Mouse (Mus musculus) G1E (cell line): Measurements from ENCODE around the gene Lrrc47. TPM values are rescaled to one million over a fixed set of nuclear protein-coding genes. Genes with fewer than 3 reads are reported as not detected.

ENCODE experiments used
- ATAC-seq: 2 replicates; pipeline ENCODE4 v1.8.0; 2016; ENCODE audit warnings: mild to moderate bottlenecking; ENCODE audit not compliant: insufficient number of reproducible peaks, poor library complexity, low FRiP score, severe bottlenecking; ENCODE audit errors: extremely low read depth
- DNase-seq: peaks from one replicate; pipeline ENCODE4 v3.0.0; 2012; ENCODE audit warnings: low spot score
- H3K27me3 ChIP-seq: 2 replicates; pipeline ENCODE4 v1.6.1; 2012; ENCODE audit warnings: mild to moderate bottlenecking, low read length, inconsistent platforms; ENCODE audit not compliant: insufficient read depth
- H3K36me3 ChIP-seq: replicated peaks from 2 replicates; pipeline ENCODE3; 2012; ENCODE audit warnings: mild to moderate bottlenecking, inconsistent platforms
- H3K4me1 ChIP-seq: 2 replicates; pipeline ENCODE4 v1.6.1; 2012; ENCODE audit warnings: low read depth, low read length, inconsistent platforms, mixed read lengths; ENCODE audit not compliant: insufficient read depth
- H3K4me3 ChIP-seq: 2 replicates; pipeline ENCODE4 v1.5.1; 2012; ENCODE audit warnings: low read depth, mild to moderate bottlenecking, inconsistent platforms, low read length, moderate library complexity, mixed read lengths
- H3K9me3 ChIP-seq: replicated peaks from 2 replicates; pipeline ENCODE4 v1.6.1; 2012; ENCODE audit warnings: inconsistent platforms
- CTCF ChIP-seq: IDR thresholded peaks from 2 replicates; pipeline ENCODE4 v1.5.1; 2012; ENCODE audit warnings: low read depth, low read length, inconsistent platforms, mixed read lengths
- GATA1 ChIP-seq: IDR thresholded peaks from 2 replicates; pipeline ENCODE4 v1.6.1; 2012; ENCODE audit warnings: borderline replicate concordance, low read length, inconsistent platforms, mixed read lengths
- GATA2 ChIP-seq: IDR thresholded peaks from 2 replicates; pipeline ENCODE4 v1.6.1; 2012; ENCODE audit warnings: low read depth, low read length, inconsistent platforms, borderline replicate concordance
- POLR2AphosphoS5 ChIP-seq: IDR thresholded peaks from 2 replicates; pipeline ENCODE4 v1.6.1; 2012; ENCODE audit warnings: low read depth, low read length, inconsistent platforms; ENCODE audit not compliant: insufficient replicate concordance
- TAL1 ChIP-seq: conservative IDR thresholded peaks from 2 replicates; pipeline ENCODE4 v1.6.1; 2012; ENCODE audit warnings: low read depth, low read length, inconsistent platforms, mixed read lengths
- polyA plus RNA-seq: library from polyadenylated mRNA; stranded (reverse); fragments of >175 nt; gene quantifications from 2 replicates; pipeline ENCODE4 v1.2.3, GENCODE M21; 2012
- total RNA-seq, 2 experiments: library from RNA; stranded (forward) in 1 of 2; stranded (reverse) in 1 of 2; fragments of 200-1000 nt in 1 of 2; fragments of >200 nt in 1 of 2; fragmentation: Nextera tagmentation in 1 of 2; gene quantifications; 2 replicates each; pipeline ENCODE4 v1.2.3; 2014 to 2017

The Lrrc47 gene
- total and polyA plus RNA-seq, 3 experiments: 24.8 to 201 (median 40.7) TPM

GRCm38 (mm10) chr4:154045837-154046236 is 34.3 kb downstream of the Lrrc47 start:
- no peak overlapping the region for H3K4me3 ChIP-seq
- no peaks in the 10 kb centered on the region for H3K27me3 ChIP-seq
- TF ChIP-seq CTCF (0 out of 2 replicates have a peak, but pooled peaks have one; percentile 10), GATA1 (no peak)
- no peaks in the 10 kb centered on the region for H3K9me3 ChIP-seq
- DNase-seq (no peak), ATAC-seq (no peak)
- no peaks in the 10 kb centered on the region for H3K4me1 ChIP-seq
- peaks cover 4% of the 10 kb centered on the region for H3K36me3 ChIP-seq

GRCm38 (mm10) chr4:154051401-154051800 is 39.9 kb downstream of the Lrrc47 start:
- no peaks in the 10 kb centered on the region for H3K9me3 ChIP-seq
- no peak for TF ChIP-seq GATA1
- no peak for TF ChIP-seq CTCF
- no peak for TF ChIP-seq TAL1
- no peak for TF ChIP-seq GATA2
- TF ChIP-seq POLR2AphosphoS5: no peak
- H3K27me3 ChIP-seq: 0 out of 2 replicates have a peak, but pooled peaks cover 2% of the 10 kb centered on the region
- DNase-seq: no peak
- H3K4me1 ChIP-seq: no peaks in the 10 kb centered on the region
- ATAC-seq: no peak
- H3K4me3 ChIP-seq: no peak overlapping the region
- no peaks in the 10 kb centered on the region for H3K36me3 ChIP-seq

- Histone ChIP-seq H3K9me3 (no peaks in the 10 kb centered on the region), H3K4me1 (no peaks in the 10 kb centered on the region), H3K27me3 (0 out of 2 replicates have a peak, but pooled peaks cover 2% of the 10 kb centered on the region), H3K36me3 (no peaks in the 10 kb centered on the region), H3K4me3 (no peak overlapping the region)
- TF ChIP-seq POLR2AphosphoS5: no peak
- TF ChIP-seq GATA1: no peak
- no peak for TF ChIP-seq TAL1
- TF ChIP-seq CTCF: no peak
- no peak for TF ChIP-seq GATA2
- DNase-seq: no peak
- ATAC-seq: no peak
These were observed 41.5 kb downstream of the Lrrc47 start for GRCm38 (mm10) chr4:154053065-154053464.

- DNase-seq (no peak), ATAC-seq (no peak)
- no peak overlapping the region for H3K4me3 ChIP-seq
- no peaks in the 10 kb centered on the region for H3K36me3 ChIP-seq
- H3K4me1 ChIP-seq: no peaks in the 10 kb centered on the region
- TF ChIP-seq POLR2AphosphoS5: no peak
- no peak for TF ChIP-seq TAL1
- no peak for TF ChIP-seq GATA2
- TF ChIP-seq GATA1: no peak
- TF ChIP-seq CTCF: no peak
- H3K27me3 ChIP-seq: peaks cover 2% of the 10 kb centered on the region; the same call in 1 of the 2 replicates
- no peaks in the 10 kb centered on the region for H3K9me3 ChIP-seq
These were observed 44.0 kb downstream of the Lrrc47 start for GRCm38 (mm10) chr4:154055482-154055881.

- TF ChIP-seq POLR2AphosphoS5: no peak
- no peak for TF ChIP-seq GATA1
- no peak for TF ChIP-seq GATA2
- no peak for TF ChIP-seq CTCF
- TF ChIP-seq TAL1: no peak
- Histone ChIP-seq H3K4me1 (no peaks in the 10 kb centered on the region), H3K27me3 (peaks cover 2% of the 10 kb centered on the region; the same call in 1 of the 2 replicates), H3K4me3 (no peak overlapping the region), H3K36me3 (no peaks in the 10 kb centered on the region), H3K9me3 (no peaks in the 10 kb centered on the region)
- no peak for ATAC-seq
- no peak for DNase-seq
These were observed 44.5 kb downstream of the Lrrc47 start for GRCm38 (mm10) chr4:154056046-154056445.

- TF ChIP-seq GATA2 (no peak), POLR2AphosphoS5 (no peak), CTCF (no peak), GATA1 (no peak), TAL1 (no peak)
- Histone ChIP-seq H3K4me3 (no peak overlapping the region), H3K36me3 (no peaks in the 10 kb centered on the region), H3K9me3 (no peaks in the 10 kb centered on the region), H3K4me1 (no peaks in the 10 kb centered on the region), H3K27me3 (peaks cover 2% of the 10 kb centered on the region; the same call in 1 of the 2 replicates)
- DNase-seq (no peak), ATAC-seq (no peak)
These were observed 45.1 kb downstream of the Lrrc47 start for GRCm38 (mm10) chr4:154056661-154057060.

GRCm38 (mm10) chr4:154057696-154058095 is 46.2 kb downstream of the Lrrc47 start:
- TF ChIP-seq TAL1 (no peak), GATA1 (no peak), POLR2AphosphoS5 (no peak)
- no peak overlapping the region for H3K4me3 ChIP-seq
- H3K9me3 ChIP-seq: no peaks in the 10 kb centered on the region
- H3K27me3 ChIP-seq: peaks cover 2% of the 10 kb centered on the region; the same call in 1 of the 2 replicates
- no peaks in the 10 kb centered on the region for H3K4me1 ChIP-seq
- ATAC-seq (no peak), DNase-seq (no peak)
- no peaks in the 10 kb centered on the region for H3K36me3 ChIP-seq
